Mouse (Mus musculus) regulatory T cell (primary cell): Measurements from ENCODE around the gene Btd.

Source experiments
- in situ Hi-C: fragments of 300-600 bp; cut with MboI, MseI; formaldehyde crosslinking; loops from one replicate; pipeline ENCODE4 v1.15.1; 2025; ENCODE audit warnings: high pct_unique_total_duplicates

Gene Btd

DNA sequence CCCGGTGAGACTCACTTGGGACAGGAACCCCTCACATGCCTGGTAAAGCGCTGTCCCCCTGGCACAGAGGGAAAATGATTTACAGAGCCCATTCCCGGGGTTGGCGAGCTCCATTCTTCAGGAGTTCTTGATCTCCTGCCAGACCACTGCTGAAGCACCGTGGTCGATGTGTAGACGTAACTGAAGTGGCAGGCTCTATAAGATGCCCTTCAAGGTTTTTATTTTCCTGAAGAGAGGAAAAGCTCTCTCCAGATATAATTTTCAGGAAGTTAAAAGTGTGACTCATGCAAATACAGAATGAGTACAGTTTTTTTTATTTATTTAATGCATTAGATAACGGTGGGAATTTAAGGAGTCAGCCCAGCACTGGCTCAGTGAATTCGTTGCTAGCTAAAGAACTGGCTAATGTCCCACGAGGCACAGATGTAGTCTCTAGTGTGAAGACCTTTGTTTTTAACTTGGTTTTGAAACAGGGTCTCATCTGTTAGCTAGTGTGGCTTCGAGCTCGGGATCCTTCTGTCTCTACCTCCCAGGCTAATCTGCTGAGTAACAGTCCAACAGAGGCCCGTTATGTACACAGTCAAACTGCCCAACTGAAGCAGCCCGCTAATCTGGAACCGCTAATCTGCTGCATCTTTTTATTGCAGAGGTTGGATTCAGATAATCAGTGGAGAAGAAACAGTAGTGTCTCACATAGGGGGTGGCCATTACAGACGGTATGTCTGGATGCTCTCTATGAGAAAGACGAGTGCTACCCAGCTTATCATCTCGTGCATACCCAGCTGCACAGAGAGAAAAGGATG is 23.5 kb downstream of the Btd start:
- in situ Hi-C loops, result no loop called here

DNA sequence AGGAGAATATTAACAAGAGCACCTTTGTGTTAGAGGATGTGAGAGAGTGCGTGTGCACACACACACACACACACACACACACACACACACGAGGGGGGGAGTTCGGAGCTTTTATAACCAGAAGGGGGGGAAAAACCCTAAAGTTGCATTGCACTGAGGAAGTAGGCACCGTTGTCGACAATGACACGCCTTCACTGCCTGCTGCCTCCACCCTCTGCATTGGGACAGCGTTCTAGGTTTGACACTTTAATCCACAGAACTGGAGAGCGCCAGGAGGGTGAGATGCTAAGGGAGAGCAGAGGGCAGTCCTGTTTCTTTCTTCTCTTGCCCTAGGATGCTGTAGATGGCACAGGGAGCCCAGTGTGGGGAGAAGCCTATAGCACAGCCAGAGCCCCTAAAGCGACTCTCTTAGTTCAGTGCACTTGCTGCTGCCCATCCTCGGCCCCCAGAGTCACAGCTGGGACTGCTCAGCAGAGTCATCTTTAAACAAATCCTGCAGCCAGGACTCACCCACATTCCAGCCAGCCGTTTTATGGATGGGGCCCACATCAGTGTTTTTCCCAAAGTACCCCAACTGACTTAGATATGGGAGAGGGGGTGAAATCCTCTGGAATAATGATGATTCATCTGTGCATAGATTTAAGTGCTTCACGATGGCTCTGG is 24.2 kb downstream of the Btd start:
- in situ Hi-C loops, result no loop called here

DNA sequence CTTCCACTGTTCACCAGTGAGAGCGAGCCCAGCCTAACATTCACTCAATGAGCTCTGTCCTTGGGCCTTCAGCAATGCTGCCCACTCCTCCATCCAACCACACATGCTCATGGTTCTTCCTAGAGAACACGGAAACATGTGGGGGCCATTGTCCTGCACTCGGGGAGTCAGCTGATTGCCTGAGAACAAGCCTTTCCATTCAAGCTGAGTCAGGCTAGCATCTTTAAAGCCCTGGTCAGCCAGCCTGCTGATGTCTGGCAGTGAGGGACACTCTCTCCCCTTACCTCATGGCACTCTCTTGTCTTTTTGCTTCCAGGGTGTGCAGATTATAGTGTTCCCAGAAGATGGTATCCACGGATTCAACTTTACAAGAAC is 24.7 kb downstream of the Btd start:
- in situ Hi-C loops, result no loop called here

DNA sequence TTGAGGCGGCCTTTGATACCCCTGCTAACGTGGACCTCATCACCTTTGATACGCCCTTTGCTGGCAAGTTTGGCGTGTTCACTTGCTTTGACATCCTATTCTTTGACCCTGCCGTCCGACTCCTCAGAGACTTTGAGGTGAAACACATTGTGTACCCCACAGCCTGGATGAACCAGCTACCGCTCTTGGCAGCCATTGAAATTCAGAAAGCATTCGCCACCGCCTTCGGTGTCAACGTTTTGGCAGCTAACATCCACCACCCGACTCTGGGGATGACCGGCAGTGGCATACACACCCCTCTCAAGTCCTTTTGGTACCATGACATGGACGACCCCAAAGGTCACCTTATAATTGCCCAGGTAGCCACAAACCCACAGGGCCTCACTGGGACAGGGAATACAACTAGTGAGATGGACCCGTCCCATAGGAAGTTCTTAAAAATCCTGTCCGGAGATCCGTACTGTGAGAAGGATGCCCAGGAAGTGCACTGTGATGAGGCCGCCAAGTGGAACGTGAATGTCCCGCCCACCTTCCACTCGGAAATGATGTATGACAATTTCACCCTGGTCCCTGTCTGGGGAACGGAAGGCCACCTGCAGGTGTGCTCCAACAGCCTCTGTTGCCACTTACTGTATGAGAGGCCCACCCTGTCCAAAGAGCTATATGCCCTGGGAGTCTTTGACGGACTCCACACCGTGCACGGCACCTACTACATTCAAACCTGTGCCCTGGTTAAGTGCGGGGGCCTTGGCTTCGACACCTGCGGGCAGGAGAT is 26.3 kb downstream of the Btd start:
- in situ Hi-C loops, result no loop called here

DNA sequence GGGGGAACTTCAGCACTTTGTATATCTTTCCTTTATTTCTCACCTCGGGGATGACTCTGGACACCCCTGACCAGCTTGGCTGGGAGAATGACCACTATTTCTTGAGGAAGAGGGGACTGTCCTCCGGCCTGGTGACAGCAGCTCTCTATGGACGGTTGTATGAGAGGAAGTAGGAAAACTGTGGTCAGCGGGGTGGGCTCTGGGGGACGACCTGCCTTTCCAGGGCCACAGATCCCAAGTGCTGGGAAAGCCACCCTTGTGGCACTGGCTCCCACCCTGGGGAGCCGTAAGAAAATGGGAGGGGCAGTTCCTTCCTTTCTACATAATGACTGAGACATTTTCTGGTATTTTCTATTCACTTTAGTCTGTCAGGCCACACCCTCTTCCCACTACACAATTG is 26.9 kb downstream of the Btd start:
- in situ Hi-C loops, result no loop called here

DNA sequence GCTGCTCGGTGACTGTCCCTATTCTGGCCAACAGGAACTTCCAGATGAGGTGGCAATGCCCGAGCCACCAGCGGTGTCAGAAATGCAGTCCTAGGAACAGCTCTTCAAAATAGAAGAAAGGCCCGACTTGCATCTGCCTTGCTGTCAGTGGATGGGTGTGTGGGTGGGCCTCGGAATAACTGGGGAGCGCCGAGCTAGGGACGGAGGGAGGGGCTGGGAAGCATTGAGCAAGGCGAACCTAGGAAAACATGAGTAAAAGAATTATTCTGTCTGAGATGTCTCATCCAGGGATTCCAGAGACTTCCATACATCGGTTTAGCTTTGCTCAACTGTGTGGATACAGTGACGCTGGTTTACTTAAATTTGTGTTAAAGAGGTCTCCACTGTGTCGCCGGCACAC is 27.5 kb downstream of the Btd start:
- in situ Hi-C loops, result no loop called here

DNA sequence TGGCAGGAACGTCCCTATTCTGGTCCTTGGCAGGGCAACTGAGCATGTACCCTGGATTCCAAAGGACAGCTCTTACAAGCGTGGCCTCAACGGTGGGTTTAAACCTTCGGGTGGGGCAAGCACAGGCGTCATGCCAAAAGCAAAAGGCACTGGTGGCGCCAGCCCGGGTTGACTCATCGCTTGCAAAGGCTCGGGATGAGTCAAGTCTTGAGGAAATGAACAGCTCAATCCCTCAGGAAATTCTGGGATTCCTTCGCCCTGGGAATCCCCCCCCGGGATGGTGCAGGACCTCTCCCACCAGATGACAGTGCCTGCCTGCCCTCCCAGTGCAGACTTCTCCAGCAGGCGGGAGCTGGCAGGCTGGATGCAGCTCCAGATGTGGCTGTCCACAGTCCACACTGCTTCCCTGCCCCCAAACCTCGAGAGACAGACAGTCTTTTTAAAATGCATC is 28.4 kb downstream of the Btd start:
- in situ Hi-C loops, result no loop called here

DNA sequence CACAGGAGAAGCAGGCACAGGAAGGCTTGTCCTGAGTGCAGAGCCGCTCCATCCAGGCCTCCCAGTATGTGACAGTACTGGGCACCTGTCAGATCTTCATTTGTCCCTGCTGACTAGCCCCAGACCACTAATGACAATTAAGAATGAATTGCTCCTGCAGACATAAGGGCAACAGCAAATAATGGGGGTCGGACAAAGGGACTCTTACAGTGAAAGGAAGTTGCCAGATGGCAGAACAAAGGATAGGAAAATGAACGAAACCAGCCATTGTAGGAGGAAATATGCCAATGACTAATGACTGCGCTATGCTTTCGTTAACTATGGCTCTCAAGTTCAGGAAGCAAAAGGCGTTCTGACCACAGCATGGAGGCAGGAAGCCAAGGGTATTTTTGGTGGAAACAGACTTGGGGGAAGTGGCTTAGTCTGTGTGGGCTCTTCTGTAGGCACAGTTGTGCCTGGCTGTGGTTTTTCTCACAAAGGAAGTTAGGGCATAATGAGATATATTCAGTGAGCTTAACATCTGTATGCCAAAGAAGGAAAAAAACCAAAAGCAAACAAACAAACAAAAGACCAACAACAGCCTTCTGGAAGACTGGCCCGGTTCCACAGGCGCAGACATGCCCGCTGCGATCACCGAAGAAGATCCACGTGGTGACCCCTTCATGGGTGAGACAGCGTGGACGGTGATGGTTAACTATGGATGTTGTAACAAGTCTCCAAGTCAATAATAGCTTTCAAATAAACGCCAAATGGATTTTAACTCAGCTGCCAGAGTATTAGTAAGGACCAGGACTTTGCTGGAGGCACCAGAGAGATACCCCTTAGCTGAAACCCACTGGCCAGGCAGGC is 29.0 kb downstream of the Btd start:
- in situ Hi-C loops, result no loop called here

DNA sequence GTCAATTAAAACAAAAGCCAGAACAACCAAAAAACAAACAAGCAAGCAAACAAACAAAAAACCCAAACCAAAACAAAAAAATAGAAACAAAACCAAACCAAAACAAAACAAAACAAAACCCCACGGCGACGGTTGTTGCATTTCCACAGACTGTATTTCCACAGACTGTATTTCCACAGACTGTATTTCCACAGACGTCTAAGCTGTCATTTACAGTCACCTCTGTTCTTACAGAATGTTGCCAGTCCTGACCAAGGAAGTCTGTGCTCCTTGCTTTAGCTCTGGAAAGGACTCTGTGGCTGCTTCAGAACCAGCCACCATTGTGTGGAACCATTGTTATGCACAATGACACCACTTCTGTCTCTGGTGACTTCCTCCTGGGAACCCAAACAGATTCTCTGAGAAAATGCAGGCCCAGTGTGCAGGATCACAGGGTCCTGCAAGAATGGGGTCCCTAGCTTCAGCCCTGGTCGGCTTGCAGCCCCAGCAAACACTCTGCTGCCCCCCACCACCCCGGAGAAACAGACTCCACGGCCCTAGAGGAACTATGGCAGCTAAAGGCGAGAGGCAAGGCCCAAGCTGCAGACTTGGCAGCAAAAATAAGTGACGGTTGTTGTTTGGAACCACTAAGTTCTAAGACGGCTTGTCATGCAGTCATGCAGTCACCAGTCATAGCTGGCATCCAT is 30.9 kb downstream of the Btd start:
- in situ Hi-C loops, result no loop called here

DNA sequence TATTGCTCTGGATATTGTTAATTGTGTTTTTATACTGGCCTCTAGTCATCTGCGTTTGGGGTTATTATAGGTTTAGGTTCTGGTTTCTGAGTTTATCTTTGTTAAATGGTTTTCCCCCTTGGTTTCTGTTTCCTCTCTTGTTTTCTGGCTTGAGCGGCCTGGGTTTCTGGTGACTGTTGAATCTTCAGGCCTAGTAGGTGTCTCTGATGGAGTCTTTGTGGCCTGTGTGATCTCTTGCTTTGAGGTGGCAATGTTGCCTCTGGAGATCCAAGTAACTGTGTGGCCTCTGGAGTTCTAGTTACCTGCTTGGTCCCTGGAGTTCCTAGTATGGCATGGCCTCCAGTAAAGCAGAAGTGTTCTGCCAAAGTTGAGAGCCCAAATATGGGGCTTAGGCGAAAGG is 39.8 kb downstream of the Btd start:
- in situ Hi-C loops, result no loop called here

DNA sequence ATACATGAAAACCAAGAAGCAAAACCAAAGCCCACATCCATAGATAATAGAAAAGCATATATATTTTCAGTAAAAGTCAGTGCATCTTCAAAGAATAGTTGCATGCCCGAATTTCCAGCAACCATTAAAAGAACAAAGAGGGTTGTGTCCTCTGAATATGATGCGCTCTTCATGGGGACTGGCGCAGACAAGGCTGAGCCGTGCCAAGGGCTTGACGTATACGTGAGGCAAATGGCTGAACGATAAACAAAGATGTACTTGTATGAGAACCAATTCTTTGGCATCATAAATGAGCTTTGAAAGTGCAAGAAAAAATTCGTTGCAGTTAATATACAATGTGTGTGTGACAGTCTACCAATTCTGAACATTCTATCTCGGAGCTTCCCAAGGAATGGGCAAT is 40.5 kb downstream of the Btd start:
- in situ Hi-C loops, result no loop called here

DNA sequence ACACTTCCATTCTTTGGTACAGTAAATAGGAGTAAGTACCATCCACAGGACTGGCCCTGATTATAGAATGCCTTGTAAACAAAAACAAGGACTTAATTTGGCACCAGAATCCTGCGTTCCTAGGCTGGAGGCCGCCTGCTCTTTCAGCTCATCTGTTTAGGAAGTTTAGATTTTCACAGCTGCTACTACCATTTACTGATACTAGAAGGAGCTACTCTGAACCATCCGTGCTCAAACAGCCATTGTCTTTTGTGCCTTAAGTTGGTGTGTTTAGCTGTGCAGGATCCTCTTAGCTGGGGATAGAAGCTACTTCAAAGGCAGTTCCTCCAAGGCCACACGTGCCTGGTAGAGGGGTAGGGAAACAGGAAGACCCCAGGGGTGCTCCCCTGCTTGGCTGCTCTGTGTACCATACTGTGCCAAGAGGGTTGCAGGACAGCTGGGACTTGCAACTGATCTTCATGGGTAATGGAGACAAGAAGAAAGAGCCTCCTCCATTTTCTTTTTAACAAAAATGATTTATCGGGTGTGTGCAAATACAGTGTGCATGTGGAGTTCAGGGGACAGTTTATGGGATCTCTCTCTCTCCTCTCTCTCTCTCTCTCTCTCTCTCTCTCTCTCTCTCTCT is 41.2 kb downstream of the Btd start:
- in situ Hi-C loops, result no loop called here

DNA sequence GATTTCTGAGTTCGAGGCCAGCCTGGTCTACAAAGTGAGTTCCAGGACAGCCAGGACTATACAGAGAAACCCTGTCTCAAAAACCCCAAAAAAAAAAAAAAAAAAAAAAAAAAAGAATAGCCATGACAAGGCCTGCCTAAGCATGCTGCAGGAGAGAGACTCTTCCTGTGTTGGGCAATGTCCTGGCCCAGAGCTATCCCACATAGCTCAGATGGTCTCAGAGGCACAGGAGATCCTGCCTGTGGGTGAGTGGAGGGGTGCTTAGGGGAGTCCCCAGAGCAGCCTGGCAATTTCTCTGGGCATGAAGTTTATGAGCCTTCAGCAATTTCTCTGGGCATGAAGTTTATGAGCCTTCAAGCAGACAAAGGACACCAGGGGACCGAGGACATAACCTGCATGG is 42.8 kb downstream of the Btd start:
- in situ Hi-C loops, result no loop called here

DNA sequence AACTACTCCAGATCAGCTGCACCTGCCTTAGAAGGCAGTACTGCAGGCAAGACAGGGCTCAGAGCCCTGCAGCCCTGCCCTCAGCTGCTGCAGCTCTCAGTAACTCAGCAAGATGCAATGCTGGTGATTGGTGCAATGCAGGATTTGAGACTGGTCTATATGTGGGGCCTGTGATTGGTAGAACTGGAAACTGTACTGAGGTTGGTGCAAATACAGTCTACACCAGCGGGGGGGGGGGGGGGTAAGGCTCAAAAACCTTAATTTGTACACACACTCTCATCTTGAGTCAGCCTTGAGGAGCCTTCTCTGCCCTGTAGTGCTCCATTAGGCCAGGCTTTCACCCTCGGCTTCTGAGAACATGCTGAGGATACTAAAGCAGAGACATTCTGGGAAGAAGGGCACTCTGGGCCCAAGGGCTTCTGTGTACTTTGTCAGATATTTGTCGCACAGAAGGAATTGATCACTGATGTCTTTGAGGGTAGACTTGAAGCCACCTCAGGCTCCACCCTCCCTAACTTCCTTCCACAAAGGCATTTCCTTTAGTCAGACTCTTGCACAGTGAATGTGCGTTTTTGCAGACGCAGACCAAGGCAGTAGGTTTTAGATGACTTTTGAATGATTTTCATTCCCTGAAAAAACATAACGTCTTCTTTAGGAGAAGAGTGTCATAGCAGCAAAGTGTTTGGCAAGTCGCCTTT is 43.7 kb downstream of the Btd start:
- in situ Hi-C loops, result no loop called here

DNA sequence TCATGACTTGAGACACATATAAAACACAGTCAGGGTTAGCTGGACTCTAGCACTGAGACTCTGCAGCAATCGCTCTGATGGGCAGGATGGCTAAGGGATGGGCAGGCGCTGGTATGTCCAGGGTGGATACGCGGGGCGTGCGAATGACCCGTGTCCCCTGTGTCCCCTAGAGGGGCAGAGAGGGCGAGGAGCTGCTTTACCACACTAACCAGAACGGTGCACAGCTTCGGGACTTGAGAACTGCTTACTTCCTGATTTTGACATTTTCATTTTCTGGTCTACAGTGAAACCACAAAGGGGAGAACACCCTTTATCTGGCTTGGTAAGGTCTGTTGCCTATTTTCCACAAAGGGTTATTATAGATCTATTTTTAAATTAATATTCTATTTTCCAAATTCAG is 44.9 kb downstream of the Btd start:
- in situ Hi-C loops, result no loop called here

DNA sequence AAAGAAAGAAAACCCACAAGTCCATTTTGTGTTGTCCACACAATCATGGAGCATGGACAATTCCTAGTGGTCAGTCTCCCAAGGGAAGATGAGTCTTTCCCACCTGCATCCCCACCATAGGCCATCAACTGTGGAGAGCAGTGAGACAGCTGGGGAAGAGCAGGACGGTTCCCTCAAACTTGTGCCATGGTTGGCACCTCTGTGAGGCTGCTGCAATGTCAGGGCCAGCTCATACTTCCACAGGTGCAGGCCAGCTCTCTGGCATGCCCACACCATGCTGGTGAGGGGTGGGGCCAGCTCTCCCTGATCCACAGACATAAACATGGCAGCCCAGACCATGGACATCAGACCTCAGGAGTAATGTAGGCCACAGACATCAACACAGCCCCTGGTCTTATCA is 45.4 kb downstream of the Btd start:
- in situ Hi-C loops, result no loop called here

DNA sequence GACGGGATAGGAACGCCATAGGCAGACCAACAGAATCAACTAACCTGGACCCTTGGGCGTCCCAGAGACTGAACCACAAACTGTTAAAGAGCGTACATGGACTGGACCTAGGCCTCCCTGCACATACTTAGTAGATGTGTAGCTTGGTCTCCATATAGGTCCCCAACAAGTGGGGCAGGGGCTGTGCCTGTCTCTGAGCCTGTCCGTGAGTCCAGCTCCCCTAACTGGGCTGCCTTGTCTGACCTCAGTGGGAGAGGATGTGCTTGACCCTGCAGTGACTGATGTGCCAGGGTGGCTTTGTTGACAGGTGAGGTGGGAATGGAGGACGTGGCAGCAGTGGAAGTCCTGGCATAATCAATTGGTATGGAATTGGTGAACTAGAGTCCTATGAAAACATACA is 51.7 kb downstream of the Btd start:
- in situ Hi-C loops, result no loop called here

DNA sequence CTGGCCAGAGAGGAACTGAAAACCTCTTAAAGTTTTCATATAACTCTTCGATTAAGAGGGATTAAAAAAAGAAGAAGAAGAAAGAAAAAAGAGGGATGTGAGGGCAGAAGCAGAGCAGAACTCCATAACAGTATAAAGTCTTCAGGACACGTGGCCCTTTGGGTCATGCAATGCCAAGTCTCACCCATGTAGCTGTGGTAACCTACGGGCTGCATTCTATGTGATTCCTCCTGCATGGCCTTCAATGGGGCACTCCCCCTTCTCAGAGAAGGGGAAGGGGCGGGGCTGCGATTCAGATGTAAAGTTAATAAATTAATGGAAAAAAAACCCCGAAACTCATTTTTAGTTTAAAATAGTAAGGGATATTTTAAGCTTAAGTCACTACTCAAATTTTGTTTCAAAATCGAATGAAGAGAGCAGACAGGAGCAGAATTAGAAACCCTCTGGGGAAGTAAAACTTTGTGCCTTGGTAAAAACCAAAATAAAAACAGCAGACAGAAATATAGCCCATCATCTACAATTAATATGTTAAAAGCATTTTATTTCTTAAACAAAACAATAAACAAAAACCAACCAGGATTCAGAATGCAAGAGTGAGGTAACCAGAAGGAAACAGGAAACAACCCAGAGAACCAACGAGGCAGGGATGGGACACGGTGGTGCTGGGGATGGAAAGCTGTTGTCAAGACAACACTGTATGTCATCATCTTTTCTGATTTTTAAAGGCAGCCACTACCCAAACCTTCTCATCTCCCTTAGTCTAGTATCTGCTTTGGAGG is 55.6 kb downstream of the Btd start:
- in situ Hi-C loops, result no loop called here

DNA sequence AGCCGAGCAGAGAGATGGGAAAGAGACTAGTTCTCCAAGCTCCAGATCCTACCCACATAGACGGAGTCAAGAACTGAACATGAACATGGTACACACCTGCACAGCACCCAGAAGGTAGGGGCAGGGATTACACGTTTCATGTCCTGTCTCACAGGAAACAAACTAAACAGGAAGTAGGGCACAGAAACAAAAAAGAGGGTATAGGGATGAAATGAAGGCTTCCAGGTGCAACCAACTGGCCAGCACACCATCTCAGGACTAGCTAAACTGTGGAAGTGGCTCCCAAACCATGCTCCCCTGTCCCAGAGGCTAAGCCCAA is 56.1 kb downstream of the Btd start:
- in situ Hi-C loops, result no loop called here

DNA sequence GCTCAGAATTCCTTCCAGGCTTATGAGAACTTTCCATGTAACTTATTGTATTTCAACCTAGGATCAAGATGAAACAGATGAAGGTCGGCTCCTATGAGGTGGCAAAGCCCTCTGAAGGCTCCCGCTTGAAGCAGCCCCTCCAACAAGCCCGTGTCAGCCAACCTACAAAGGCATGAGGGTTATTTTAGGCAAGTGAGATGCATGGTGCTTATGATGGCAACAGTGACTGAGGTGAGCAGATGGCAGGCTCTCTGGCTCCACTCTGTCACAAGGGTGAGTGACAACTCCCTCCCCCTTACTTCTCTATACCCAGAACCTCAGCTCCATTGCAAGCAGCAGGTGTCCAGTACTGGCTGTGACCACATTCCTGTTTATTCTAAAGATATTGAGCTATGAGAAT is 56.5 kb downstream of the Btd start:
- in situ Hi-C loops, result no loop called here
